Mouse (Mus musculus) liver, embryonic 13.5 days (tissue): ENCODE measurements around the gene Cops2. TPM values are rescaled to one million over a fixed set of nuclear protein-coding genes. Genes with fewer than 3 reads are reported as not detected.
A peak's percentile ranks its signal among the peaks of the same experiment; 100 is the strongest.

Source experiments
- ATAC-seq: fragments of 200-750 bp; cut with Nextera tagmentation; 2 replicates; pipeline ENCODE4 v1.8.0; 2017; ENCODE audit warnings: low read depth, mild to moderate bottlenecking, moderate number of reproducible peaks, moderate library complexity
- DNase-seq: peaks from one replicate; pipeline ENCODE4 v3.0.0; 2022
- H3K27ac ChIP-seq: fragments of 300-500 bp; sonication (generic); 2 replicates; pipeline ENCODE4 v1.5.1; 2015; ENCODE audit warnings: moderate library complexity, mild to moderate bottlenecking, inconsistent platforms
- H3K27me3 ChIP-seq: fragments of 300-500 bp; sonication (generic); 2 replicates; pipeline ENCODE4 v1.6.1; 2015; ENCODE audit warnings: mild to moderate bottlenecking, inconsistent platforms
- H3K36me3 ChIP-seq: fragments of 300-500 bp; sonication (generic); 2 replicates; pipeline ENCODE4 v1.6.1; 2015; ENCODE audit warnings: mild to moderate bottlenecking, inconsistent platforms
- H3K4me1 ChIP-seq: fragments of 300-500 bp; sonication (generic); replicated peaks from 2 replicates; pipeline ENCODE4 v1.6.1; 2015; ENCODE audit warnings: inconsistent platforms
- H3K4me2 ChIP-seq: fragments of 300-500 bp; sonication (generic); 2 replicates; pipeline ENCODE4 v1.6.1; 2015; ENCODE audit warnings: inconsistent platforms, mild to moderate bottlenecking, moderate library complexity
- H3K4me3 ChIP-seq: fragments of 300-500 bp; sonication (generic); replicated peaks from 2 replicates; pipeline ENCODE4 v1.5.1; 2015; ENCODE audit warnings: mild to moderate bottlenecking, inconsistent platforms
- H3K9ac ChIP-seq: fragments of 300-500 bp; sonication (generic); 2 replicates; pipeline ENCODE4 v1.6.1; 2015; ENCODE audit warnings: mild to moderate bottlenecking, inconsistent platforms
- H3K9me3 ChIP-seq: fragments of 300-500 bp; sonication (generic); replicated peaks from 2 replicates; pipeline ENCODE4 v1.6.1; 2016; ENCODE audit warnings: inconsistent platforms
- WGBS: fragments of 180-500 bp; shearing (Covaris S2); methylation state at CpG from one replicate; pipeline ENCODE4 v1.1.7; 2015; ENCODE audit not compliant: insufficient replicate concordance; 5-methylcytosine and 5-hydroxymethylcytosine counted together
- polyA plus RNA-seq: library from polyadenylated mRNA; unstranded; fragments of >200 nt; fragmentation: Nextera tagmentation; extraction: Ambion mirVana; gene quantifications from 2 replicates; pipeline ENCODE4 v1.2.1, GENCODE M21; 2015

Cops2 gene
- polyA plus RNA-seq, 1 experiment from 2014 or later: 52.7 TPM

DNA sequence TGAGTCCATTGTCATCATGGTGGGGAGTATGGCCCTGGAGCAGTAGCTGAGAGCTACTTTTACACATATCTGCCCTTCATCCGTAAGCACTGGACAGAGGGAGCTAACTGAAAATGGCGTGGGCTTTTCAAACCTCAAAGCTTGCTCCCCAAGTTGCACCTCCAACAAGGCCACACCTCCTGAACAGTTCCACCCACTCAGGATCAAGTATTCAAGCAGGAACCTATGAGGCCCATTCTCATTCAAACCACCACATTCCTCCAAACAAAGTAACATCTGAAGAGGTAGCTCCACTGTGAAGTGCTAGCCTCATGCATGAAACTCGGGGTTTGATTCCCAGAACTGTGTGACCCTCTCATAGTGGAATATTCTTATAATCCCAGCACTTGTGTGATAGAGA lies 9.4 kb upstream of the Cops2 start:
- Histone ChIP-seq H3K36me3 (no peaks in the 10 kb centered on the region), H3K4me2 (no peak overlapping the region), H3K4me3 (no peak overlapping the region), H3K4me1 (peaks cover 43% of the 10 kb centered on the region), H3K27me3 (no peaks in the 10 kb centered on the region), H3K9ac (no peak overlapping the region), H3K9me3 (no peaks in the 10 kb centered on the region), H3K27ac (no peak overlapping the region)
- ATAC-seq: no peak
- WGBS: 75% methylated on average over 3 of the region's 3 CpGs
- no peak for DNase-seq

DNA sequence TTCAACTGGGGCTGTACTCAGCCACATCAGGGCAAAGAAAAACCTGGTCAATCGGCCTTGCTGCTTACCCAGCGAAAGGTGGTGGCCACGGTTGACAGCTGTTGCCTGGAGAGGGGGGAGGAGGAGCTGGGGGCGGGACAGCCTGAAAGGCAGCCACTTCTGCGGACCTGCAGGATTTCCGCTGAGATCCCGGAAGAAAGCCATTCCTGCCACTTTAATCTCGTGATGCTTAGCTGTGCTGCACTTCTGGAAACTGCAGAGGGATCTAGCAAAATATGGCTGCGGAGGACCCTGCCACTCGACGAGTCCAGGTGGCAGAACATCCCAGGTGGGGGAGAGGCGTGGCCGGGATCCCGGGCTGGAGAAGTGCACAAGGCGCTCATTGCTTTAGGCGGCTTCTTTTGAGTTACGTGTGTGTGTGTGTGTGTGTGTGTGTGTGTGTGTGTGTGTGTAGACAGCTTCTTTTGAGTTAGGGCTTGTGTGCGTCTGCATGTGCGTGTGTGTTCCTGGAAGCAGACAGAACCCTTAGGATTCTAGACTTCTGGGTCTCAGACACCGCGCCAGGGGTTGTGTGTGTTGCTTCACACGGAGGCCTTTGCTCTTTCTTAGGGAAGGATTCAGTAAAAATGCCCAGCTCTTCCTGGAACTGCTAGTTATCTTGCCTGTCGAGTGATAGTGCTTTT lies 7.3 kb upstream of the Cops2 start:
- Histone ChIP-seq H3K9me3 (no peaks in the 10 kb centered on the region), H3K9ac (peak overlapping the region; percentile 66), H3K27ac (no peak overlapping the region; the same call in 1 of the 2 replicates), H3K4me1 (peaks cover 42% of the 10 kb centered on the region), H3K4me3 (peak overlapping the region; percentile 63), H3K27me3 (no peaks in the 10 kb centered on the region), H3K36me3 (no peaks in the 10 kb centered on the region), H3K4me2 (peak overlapping the region; percentile 76)
- ATAC-seq: peak; percentile 72
- 4% methylated on average over 23 of the region's 23 CpGs for WGBS
- DNase-seq: peak; percentile 61

DNA sequence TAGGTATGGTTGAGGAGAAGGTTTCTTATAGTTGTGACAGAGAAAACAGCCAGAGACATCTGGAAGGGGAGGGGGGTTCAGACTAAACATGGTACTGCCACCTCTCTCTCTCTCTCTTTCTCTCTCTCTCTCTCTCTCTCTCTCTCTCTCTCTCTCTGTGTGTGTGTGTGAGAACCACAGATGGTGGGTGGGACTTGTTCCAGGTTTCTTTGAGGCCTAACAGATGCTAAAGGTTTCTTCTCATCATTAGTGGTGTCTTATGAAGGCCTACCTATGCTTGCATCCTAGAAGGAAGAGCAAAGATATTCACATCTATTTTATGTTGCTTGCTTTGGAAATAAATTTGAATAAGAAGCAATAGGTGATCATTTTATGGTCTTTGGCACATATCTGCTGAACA lies 6.6 kb upstream of the Cops2 start:
- no peaks in the 10 kb centered on the region for H3K27me3 ChIP-seq
- no peak for ATAC-seq
- H3K4me2 ChIP-seq: peak overlapping the region; percentile 76
- no peaks in the 10 kb centered on the region for H3K36me3 ChIP-seq
- H3K9ac ChIP-seq: peak overlapping the region; percentile 66; the same call in 1 of the 2 replicates
- no peak for DNase-seq
- H3K27ac ChIP-seq: peak overlapping the region; percentile 81; the same call in 1 of the 2 replicates
- H3K9me3 ChIP-seq: no peaks in the 10 kb centered on the region
- H3K4me1 ChIP-seq: peaks cover 41% of the 10 kb centered on the region
- peak overlapping the region; percentile 63 for H3K4me3 ChIP-seq

DNA sequence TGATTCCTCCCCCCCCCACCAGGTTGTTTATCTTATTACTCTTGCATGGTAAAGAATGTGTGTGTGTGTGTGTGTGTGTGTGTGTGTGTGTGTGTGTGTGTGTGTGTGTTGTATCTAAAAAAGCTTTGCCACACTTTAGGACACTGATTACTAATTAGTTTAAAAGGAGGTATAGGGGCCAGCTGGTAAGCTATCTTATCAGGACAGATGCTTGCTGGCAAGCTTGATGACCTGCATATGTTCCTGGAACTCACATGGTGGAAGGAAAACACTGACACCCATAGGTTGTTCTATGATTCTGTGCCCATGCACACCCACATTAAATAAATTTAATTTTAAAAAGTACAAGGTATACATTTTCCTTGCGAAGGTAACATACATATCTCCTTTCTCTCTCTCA lies 5.6 kb upstream of the Cops2 start:
- H3K9ac ChIP-seq: peak overlapping the region; percentile 52
- H3K9me3 ChIP-seq: no peaks in the 10 kb centered on the region
- peaks cover 43% of the 10 kb centered on the region for H3K4me1 ChIP-seq
- H3K4me2 ChIP-seq: peak overlapping the region; percentile 47
- peak; percentile 53 for DNase-seq
- no peaks in the 10 kb centered on the region for H3K27me3 ChIP-seq
- WGBS: 64% methylated on average over 1 of the region's 1 CpGs
- H3K4me3 ChIP-seq: no peak overlapping the region
- peak overlapping the region; percentile 81 for H3K27ac ChIP-seq
- peak; percentile 88 for ATAC-seq
- H3K36me3 ChIP-seq: no peaks in the 10 kb centered on the region

DNA sequence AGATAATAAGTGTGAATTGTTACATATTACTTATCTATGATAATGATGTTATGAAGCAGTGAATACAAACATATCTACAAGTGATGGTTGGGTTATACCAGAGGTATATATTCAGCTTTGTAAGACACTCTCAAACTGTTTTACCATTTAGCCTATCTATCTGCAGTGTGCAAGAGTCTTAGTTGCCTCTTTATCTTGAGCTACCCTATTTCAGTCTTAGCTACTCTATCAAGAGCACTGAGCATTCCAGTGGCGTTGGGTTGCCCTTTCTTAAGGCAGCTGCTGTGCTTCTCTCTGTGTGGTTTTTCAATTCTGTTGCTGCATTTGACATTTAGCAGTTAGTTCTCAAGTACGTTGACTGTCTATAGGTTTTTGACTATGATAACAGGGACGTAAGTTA lies 4.9 kb upstream of the Cops2 start:
- Histone ChIP-seq H3K27me3 (no peaks in the 10 kb centered on the region), H3K4me3 (no peak overlapping the region), H3K4me1 (peaks cover 43% of the 10 kb centered on the region), H3K36me3 (no peaks in the 10 kb centered on the region), H3K9ac (no peak overlapping the region), H3K4me2 (peak overlapping the region; percentile 47), H3K27ac (peak overlapping the region; percentile 81), H3K9me3 (no peaks in the 10 kb centered on the region)
- ATAC-seq (peak; percentile 51), DNase-seq (no peak)
- 36% methylated on average over 3 of the region's 3 CpGs for WGBS

DNA sequence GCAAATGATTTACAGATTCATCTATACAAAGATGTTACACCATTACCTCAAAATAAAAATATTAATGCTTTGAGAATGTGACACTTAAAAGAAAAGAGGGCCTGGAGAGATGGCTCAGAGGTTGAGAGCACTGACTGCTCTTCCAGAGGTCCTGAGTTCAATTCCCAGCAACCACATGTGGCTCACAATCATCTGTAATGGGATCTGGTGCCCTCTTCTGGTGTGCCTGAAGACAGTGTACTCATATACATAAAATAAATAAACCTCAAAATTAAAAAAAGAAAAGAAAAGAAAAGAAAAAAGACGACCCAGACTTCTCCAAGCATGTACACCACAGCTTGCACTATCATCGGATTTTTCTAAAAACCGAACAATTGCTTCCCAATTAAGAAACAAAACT lies 1.2 kb downstream of the Cops2 start:
- DNase-seq (no peak), ATAC-seq (no peak)
- Histone ChIP-seq H3K9me3 (no peaks in the 10 kb centered on the region), H3K4me2 (peak overlapping the region; percentile 65), H3K27ac (no peak overlapping the region), H3K36me3 (no peaks in the 10 kb centered on the region), H3K4me1 (peaks cover 34% of the 10 kb centered on the region), H3K4me3 (peak overlapping the region; percentile 97), H3K27me3 (no peaks in the 10 kb centered on the region), H3K9ac (peak overlapping the region; percentile 97)
- WGBS: 26% methylated on average over 3 of the region's 3 CpGs

DNA sequence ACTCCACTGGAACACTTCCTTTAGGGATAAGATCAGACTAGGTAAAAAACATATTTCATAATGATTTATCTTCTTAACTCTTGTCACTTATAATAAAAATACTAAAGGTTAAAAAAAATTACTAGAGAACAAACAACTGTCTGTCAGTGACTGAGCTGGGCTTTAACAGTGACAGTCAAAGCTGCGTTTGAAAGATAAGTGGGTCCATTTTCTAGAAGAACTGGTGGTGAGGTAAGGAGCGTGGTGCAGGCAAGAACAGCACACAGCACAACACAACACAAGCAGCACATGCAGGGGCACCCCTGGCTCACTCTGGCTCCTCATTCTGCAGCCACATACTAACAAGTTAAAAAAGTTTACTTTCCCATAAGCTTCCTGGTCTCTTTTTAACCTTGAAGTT lies 7.7 kb downstream of the Cops2 start:
- WGBS: 16% methylated on average over 2 of the region's 2 CpGs
- DNase-seq: peak; percentile 39
- Histone ChIP-seq H3K4me3 (no peak overlapping the region), H3K36me3 (peaks cover 25% of the 10 kb centered on the region), H3K27ac (peak overlapping the region; percentile 70), H3K9ac (no peak overlapping the region; the same call in 1 of the 2 replicates), H3K27me3 (no peaks in the 10 kb centered on the region), H3K4me2 (peak overlapping the region; percentile 33), H3K9me3 (no peaks in the 10 kb centered on the region), H3K4me1 (peaks cover 56% of the 10 kb centered on the region)
- ATAC-seq: peak; percentile 95

DNA sequence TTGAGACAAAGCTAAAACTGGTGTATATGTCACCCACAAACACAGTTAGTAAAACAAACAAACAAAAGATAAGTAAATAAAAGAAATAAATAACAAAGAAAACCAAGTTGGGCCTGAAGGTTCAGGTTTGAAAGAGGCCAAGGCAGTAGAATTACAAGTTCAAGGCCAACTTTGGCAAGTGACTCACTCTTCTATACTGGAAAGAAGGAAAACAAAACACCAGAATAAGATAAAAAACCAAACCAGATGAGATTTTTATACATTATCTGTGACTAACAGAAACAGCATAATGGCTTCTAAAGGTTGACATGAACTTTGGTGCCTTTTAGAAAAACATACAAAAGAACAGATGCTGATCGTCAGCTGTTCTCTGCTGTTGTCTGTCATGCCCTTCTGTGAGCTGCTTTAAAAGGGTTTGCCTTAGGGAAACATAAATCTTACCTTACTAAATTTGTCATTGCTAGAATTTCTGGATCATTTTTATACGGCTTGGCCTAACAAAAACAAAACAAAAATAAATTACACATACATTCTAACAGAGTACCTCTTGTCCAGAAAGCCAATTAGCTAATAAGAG lies 20.1 kb downstream of the Cops2 start:
- no peak overlapping the region for H3K9ac ChIP-seq
- DNase-seq: no peak
- WGBS: 76% methylated on average over 2 of the region's 2 CpGs
- H3K27me3 ChIP-seq: no peaks in the 10 kb centered on the region
- ATAC-seq: no peak
- no peaks in the 10 kb centered on the region for H3K4me1 ChIP-seq
- no peak overlapping the region for H3K4me3 ChIP-seq
- peaks cover 70% of the 10 kb centered on the region for H3K36me3 ChIP-seq
- no peak overlapping the region for H3K27ac ChIP-seq
- no peaks in the 10 kb centered on the region for H3K9me3 ChIP-seq
- H3K4me2 ChIP-seq: no peak overlapping the region

DNA sequence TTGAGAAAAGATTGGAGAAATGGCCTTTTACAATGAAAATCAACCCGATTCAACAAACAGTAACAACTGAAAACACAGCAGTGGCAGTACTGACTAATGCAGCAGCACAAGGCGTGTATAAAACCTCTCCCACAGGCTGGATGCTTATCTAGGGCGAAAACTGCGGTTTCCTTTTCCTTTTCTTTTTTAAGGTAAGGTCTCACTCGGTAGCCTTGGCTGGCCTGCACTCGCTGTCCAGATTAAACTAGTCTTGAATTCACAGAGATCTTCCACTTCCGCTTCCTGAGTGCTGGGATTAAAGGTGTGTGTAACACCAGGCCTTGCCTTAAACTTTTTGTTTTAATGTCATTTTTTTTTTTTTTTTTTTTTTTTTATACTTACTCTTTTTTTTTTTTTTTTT lies 20.8 kb downstream of the Cops2 start:
- no peak for ATAC-seq
- Histone ChIP-seq H3K9ac (no peak overlapping the region), H3K27me3 (no peaks in the 10 kb centered on the region), H3K4me3 (no peak overlapping the region), H3K27ac (no peak overlapping the region), H3K4me1 (no peaks in the 10 kb centered on the region), H3K4me2 (no peak overlapping the region), H3K36me3 (peaks cover 71% of the 10 kb centered on the region), H3K9me3 (no peaks in the 10 kb centered on the region)
- WGBS: 71% methylated on average over 7 of the region's 7 CpGs
- DNase-seq: no peak

DNA sequence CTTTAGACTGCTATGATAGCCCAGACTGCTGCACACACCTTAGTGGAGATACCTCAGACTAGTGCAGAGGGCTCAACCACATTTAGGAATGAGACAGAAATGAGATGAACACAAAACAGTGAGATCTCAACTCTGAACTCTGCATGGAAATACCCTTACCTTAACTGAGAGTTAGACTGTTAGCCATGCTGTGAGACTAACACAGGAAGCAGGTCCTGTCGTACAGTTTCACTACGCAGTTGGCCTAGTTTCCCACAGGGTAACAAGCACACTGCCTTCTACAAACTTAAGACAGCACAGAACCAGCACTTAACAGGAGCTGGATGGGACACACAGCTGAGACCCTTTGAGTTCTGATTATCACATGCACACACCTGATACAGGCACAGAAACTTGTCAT lies 29.0 kb downstream of the Cops2 start:
- no peak for DNase-seq
- Histone ChIP-seq H3K9me3 (no peaks in the 10 kb centered on the region), H3K4me1 (no peaks in the 10 kb centered on the region), H3K4me3 (no peak overlapping the region), H3K36me3 (peaks cover 47% of the 10 kb centered on the region), H3K27me3 (no peaks in the 10 kb centered on the region), H3K9ac (no peak overlapping the region), H3K27ac (no peak overlapping the region), H3K4me2 (no peak overlapping the region)
- 84% methylated on average over 2 of the region's 2 CpGs for WGBS
- no peak for ATAC-seq

DNA sequence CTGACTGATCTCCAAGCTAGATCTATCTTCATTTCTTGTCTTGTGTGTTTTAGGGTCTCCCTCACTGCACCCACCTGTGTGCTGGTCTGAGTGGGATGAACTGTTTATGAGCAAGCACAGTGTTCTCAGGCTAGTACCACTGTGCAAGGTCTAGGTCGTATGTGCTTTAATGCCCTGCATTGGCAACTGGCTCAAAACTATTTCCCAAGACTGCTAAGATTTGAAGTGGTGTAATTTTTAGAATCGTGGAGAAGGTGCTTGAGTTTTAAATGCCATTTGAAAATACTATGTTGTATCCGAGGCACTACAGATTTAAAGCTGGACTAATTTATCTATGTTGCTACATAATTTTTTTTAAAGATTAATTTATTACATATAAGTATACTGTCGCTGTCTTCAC lies 31.0 kb downstream of the Cops2 start:
- ATAC-seq: no peak
- H3K9ac ChIP-seq: no peak overlapping the region
- H3K27me3 ChIP-seq: no peaks in the 10 kb centered on the region
- DNase-seq: no peak
- H3K27ac ChIP-seq: no peak overlapping the region
- no peaks in the 10 kb centered on the region for H3K4me1 ChIP-seq
- no peak overlapping the region for H3K4me2 ChIP-seq
- 79% methylated on average over 4 of the region's 4 CpGs for WGBS
- no peak overlapping the region for H3K4me3 ChIP-seq
- H3K9me3 ChIP-seq: no peaks in the 10 kb centered on the region
- peaks cover 29% of the 10 kb centered on the region for H3K36me3 ChIP-seq

DNA sequence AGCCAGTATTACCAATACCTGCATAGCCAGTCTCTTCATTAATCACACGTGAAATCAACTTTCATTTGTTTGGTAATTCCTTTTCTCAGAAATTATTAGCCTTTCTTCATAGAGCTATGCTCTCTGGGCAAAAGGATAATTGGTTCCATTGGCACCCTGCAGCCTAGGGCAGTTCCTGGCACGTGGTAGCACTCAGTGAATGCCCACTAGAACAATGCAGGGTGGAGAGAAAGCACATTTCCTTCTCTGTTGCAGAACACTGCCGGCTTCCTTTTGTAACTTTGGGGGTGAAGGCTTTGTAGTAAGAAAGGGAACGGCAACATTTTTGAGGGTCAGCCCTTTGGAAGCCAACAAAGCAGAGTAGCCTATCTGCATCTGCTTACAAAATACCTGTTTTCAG lies 32.7 kb downstream of the Cops2 start:
- no peaks in the 10 kb centered on the region for H3K27me3 ChIP-seq
- H3K9me3 ChIP-seq: no peaks in the 10 kb centered on the region
- DNase-seq (no peak), ATAC-seq (no peak)
- H3K4me3 ChIP-seq: no peak overlapping the region
- no peaks in the 10 kb centered on the region for H3K4me1 ChIP-seq
- 64% methylated on average over 4 of the region's 4 CpGs for WGBS
- H3K4me2 ChIP-seq: no peak overlapping the region
- H3K9ac ChIP-seq: no peak overlapping the region
- peaks cover 13% of the 10 kb centered on the region for H3K36me3 ChIP-seq
- H3K27ac ChIP-seq: no peak overlapping the region
